Mouse (Mus musculus): Measurements from ENCODE around the gene Gm42906. TPM values are rescaled to one million over a fixed set of nuclear protein-coding genes. Genes with fewer than 3 reads are reported as not detected.

Gm42906 gene
- total RNA-seq, 1 experiment: not detected

- peaks cover 2 to 4% of the 10 kb centered on the region in 2 experiments; a peak in 3 of 4 replicates for H3K4me1 ChIP-seq (ENCODE audit: control insufficient read depth in 2 of 2, insufficient read depth in 2 of 2, low read length in 2 of 2, poor library complexity in 1 of 2)
- no peak for DNase-seq (ENCODE audit: low read depth, low spot score)
- no peak overlapping the region for H3K27ac ChIP-seq (ENCODE audit: insufficient read depth, low read depth, low read length, poor library complexity, severe bottlenecking)
- no peaks in the 10 kb centered on the region for H3K36me3 ChIP-seq (ENCODE audit: control insufficient read depth, insufficient read depth, low read length, poor library complexity, severe bottlenecking)
- in situ Hi-C loops (cut with MboI; ENCODE audit: low sequenced_read_pairs in 2 of 2, unreplicated experiment in 2 of 2): no loop called here
- no peak for TF ChIP-seq CHD2 (IDR thresholded peaks at IDR 0.05; ENCODE audit: low read depth, low read length)
- TF ChIP-seq ZC3H11A (IDR thresholded peaks at IDR 0.05; ENCODE audit: borderline replicate concordance, low read depth, low read length): no peak
- no peak for TF ChIP-seq ZNF384 (IDR thresholded peaks at IDR 0.05; ENCODE audit: low read depth, low read length)
- TF ChIP-seq HCFC1 (IDR thresholded peaks at IDR 0.05; ENCODE audit: borderline replicate concordance, insufficient read depth, low read length): no peak
- no peak for TF ChIP-seq MAFK (IDR thresholded peaks at IDR 0.05; ENCODE audit: insufficient read depth, low read depth, low read length)
- no peaks in the 10 kb centered on the region for H3K9me3 ChIP-seq (ENCODE audit: control insufficient read depth, insufficient read depth, low read depth, low read length)
- H3K9ac ChIP-seq (ENCODE audit: insufficient read depth, low read depth, low read length, poor library complexity, severe bottlenecking): no peak overlapping the region
- no peak overlapping the region for H3K4me3 ChIP-seq (ENCODE audit: insufficient read depth in 1 of 2, low read depth in 1 of 2, low read length in 2 of 2, poor library complexity in 1 of 2, severe bottlenecking in 1 of 2)
Observed at GRCm38 (mm10) chr5:151137311-151137710, 290.7 kb downstream of the Gm42906 start.

- DNase-seq (ENCODE audit: low read depth, low spot score): no peak
- no peaks in the 10 kb centered on the region for H3K4me1 ChIP-seq (ENCODE audit: control insufficient read depth in 2 of 2, insufficient read depth in 2 of 2, low read length in 2 of 2, poor library complexity in 1 of 2)
- H3K36me3 ChIP-seq (ENCODE audit: control insufficient read depth, insufficient read depth, low read length, poor library complexity, severe bottlenecking): no peaks in the 10 kb centered on the region
- no peaks in the 10 kb centered on the region for H3K9me3 ChIP-seq (ENCODE audit: control insufficient read depth, insufficient read depth, low read depth, low read length)
- TF ChIP-seq MAFK (IDR thresholded peaks at IDR 0.05; ENCODE audit: insufficient read depth, low read depth, low read length) (no peak), ZNF384 (IDR thresholded peaks at IDR 0.05; ENCODE audit: low read depth, low read length) (no peak), ZC3H11A (IDR thresholded peaks at IDR 0.05; ENCODE audit: borderline replicate concordance, low read depth, low read length) (no peak), HCFC1 (IDR thresholded peaks at IDR 0.05; ENCODE audit: borderline replicate concordance, insufficient read depth, low read length) (no peak), CHD2 (IDR thresholded peaks at IDR 0.05; ENCODE audit: low read depth, low read length) (no peak)
- no peak overlapping the region for H3K4me3 ChIP-seq (ENCODE audit: insufficient read depth in 1 of 2, low read depth in 1 of 2, low read length in 2 of 2, poor library complexity in 1 of 2, severe bottlenecking in 1 of 2)
- no peak overlapping the region for H3K27ac ChIP-seq (ENCODE audit: insufficient read depth, low read depth, low read length, poor library complexity, severe bottlenecking)
- H3K9ac ChIP-seq (ENCODE audit: insufficient read depth, low read depth, low read length, poor library complexity, severe bottlenecking): no peak overlapping the region
- in situ Hi-C loops (cut with MboI; ENCODE audit: low sequenced_read_pairs in 2 of 2, unreplicated experiment in 2 of 2): no loop called here
Observed at GRCm38 (mm10) chr5:151135965-151136364, 292.0 kb downstream of the Gm42906 start.

- Histone ChIP-seq H3K9me3 (ENCODE audit: control insufficient read depth, insufficient read depth, low read depth, low read length) (no peaks in the 10 kb centered on the region), H3K4me1 (ENCODE audit: control insufficient read depth in 2 of 2, insufficient read depth in 2 of 2, low read length in 2 of 2, poor library complexity in 1 of 2) (no peaks in the 10 kb centered on the region), H3K9ac (ENCODE audit: insufficient read depth, low read depth, low read length, poor library complexity, severe bottlenecking) (no peak overlapping the region), H3K36me3 (ENCODE audit: control insufficient read depth, insufficient read depth, low read length, poor library complexity, severe bottlenecking) (no peaks in the 10 kb centered on the region), H3K4me3 (ENCODE audit: insufficient read depth in 1 of 2, low read depth in 1 of 2, low read length in 2 of 2, poor library complexity in 1 of 2, severe bottlenecking in 1 of 2) (no peak overlapping the region), H3K27ac (ENCODE audit: insufficient read depth, low read depth, low read length, poor library complexity, severe bottlenecking) (no peak overlapping the region)
- no peak for TF ChIP-seq HCFC1 (IDR thresholded peaks at IDR 0.05; ENCODE audit: borderline replicate concordance, insufficient read depth, low read length)
- no peak for TF ChIP-seq CHD2 (IDR thresholded peaks at IDR 0.05; ENCODE audit: low read depth, low read length)
- TF ChIP-seq ZNF384 (IDR thresholded peaks at IDR 0.05; ENCODE audit: low read depth, low read length): no peak
- no peak for TF ChIP-seq ZC3H11A (IDR thresholded peaks at IDR 0.05; ENCODE audit: borderline replicate concordance, low read depth, low read length)
- no peak for TF ChIP-seq MAFK (IDR thresholded peaks at IDR 0.05; ENCODE audit: insufficient read depth, low read depth, low read length)
- no peak for DNase-seq (ENCODE audit: low read depth, low spot score)
- in situ Hi-C loops (cut with MboI; ENCODE audit: low sequenced_read_pairs in 2 of 2, unreplicated experiment in 2 of 2): no loop called here
Observed at GRCm38 (mm10) chr5:151135078-151135826, 292.7 kb downstream of the Gm42906 start.

GRCm38 (mm10) chr5:151134202-151134601 lies 293.8 kb downstream of the Gm42906 start:
- Histone ChIP-seq H3K9me3 (ENCODE audit: control insufficient read depth, insufficient read depth, low read depth, low read length) (no peaks in the 10 kb centered on the region), H3K4me1 (ENCODE audit: control insufficient read depth in 2 of 2, insufficient read depth in 2 of 2, low read length in 2 of 2, poor library complexity in 1 of 2) (no peaks in the 10 kb centered on the region), H3K27ac (ENCODE audit: insufficient read depth, low read depth, low read length, poor library complexity, severe bottlenecking) (no peak overlapping the region), H3K36me3 (ENCODE audit: control insufficient read depth, insufficient read depth, low read length, poor library complexity, severe bottlenecking) (no peaks in the 10 kb centered on the region), H3K9ac (ENCODE audit: insufficient read depth, low read depth, low read length, poor library complexity, severe bottlenecking) (no peak overlapping the region), H3K4me3 (ENCODE audit: insufficient read depth in 1 of 2, low read depth in 1 of 2, low read length in 2 of 2, poor library complexity in 1 of 2, severe bottlenecking in 1 of 2) (no peak overlapping the region)
- in situ Hi-C loops (cut with MboI; ENCODE audit: low sequenced_read_pairs in 2 of 2, unreplicated experiment in 2 of 2): no loop called here
- TF ChIP-seq HCFC1 (IDR thresholded peaks at IDR 0.05; ENCODE audit: borderline replicate concordance, insufficient read depth, low read length) (no peak), CHD2 (IDR thresholded peaks at IDR 0.05; ENCODE audit: low read depth, low read length) (no peak), MAFK (IDR thresholded peaks at IDR 0.05; ENCODE audit: insufficient read depth, low read depth, low read length) (no peak), ZC3H11A (IDR thresholded peaks at IDR 0.05; ENCODE audit: borderline replicate concordance, low read depth, low read length) (no peak), ZNF384 (IDR thresholded peaks at IDR 0.05; ENCODE audit: low read depth, low read length) (no peak)
- DNase-seq (ENCODE audit: low read depth, low spot score): no peak

Measured in ES-E14 (cell line).